Mouse (Mus musculus) right cerebral cortex, postnatal 14 days (tissue): Measurements from ENCODE around the gene Nom1.
A peak's percentile ranks its signal among the peaks of the same experiment; 100 is the strongest.
"Not testable (repeated sequence)": the region's sequence is repeated elsewhere in the genome, so short reads cannot be mapped to it uniquely, and the experiment has no call there.

Source experiments
- DNase-seq: peaks from one replicate; pipeline ENCODE4 v3.0.0; 2022

Gene Nom1

DNA sequence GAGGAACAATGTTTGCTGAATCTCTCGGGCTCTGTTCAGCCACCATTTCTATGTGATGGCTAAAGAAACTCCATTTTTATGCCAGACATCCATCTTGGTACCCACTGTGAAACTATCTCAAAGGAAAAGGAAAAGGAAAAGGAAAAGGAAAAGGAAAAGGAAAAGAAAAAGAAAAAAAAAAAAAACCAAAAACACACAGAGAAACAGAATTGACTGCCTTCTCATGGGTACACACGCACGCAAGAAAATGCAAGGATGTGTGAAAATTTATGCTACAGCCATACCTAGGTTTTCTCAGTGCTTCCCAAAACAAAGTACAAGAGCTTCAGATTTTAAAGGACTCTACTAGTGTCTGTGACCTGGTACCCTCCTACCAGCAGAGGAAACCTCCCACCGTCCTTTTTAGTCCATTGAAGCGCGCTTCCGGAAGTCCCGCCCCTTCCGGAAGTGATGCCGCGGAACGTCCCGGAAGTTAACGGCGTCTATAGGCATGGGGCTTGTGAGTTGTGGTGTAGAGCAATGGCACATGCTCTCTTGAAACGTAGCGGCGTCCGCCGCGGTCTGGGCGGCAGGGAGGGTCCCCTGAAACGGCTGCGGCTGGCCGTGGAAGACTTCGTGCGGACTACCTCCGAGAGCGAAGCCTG, at the start of gene Nom1:
Gene Nom1 (plus strand): TSS at position 437 of the 644 bp plus-strand sequence.
- DNase-seq: peak; percentile 86

- DNase-seq: no peak
Measured at GRCm38 (mm10) chr5:29387591-29387990, 46.9 kb upstream of the Nom1 start.

DNA sequence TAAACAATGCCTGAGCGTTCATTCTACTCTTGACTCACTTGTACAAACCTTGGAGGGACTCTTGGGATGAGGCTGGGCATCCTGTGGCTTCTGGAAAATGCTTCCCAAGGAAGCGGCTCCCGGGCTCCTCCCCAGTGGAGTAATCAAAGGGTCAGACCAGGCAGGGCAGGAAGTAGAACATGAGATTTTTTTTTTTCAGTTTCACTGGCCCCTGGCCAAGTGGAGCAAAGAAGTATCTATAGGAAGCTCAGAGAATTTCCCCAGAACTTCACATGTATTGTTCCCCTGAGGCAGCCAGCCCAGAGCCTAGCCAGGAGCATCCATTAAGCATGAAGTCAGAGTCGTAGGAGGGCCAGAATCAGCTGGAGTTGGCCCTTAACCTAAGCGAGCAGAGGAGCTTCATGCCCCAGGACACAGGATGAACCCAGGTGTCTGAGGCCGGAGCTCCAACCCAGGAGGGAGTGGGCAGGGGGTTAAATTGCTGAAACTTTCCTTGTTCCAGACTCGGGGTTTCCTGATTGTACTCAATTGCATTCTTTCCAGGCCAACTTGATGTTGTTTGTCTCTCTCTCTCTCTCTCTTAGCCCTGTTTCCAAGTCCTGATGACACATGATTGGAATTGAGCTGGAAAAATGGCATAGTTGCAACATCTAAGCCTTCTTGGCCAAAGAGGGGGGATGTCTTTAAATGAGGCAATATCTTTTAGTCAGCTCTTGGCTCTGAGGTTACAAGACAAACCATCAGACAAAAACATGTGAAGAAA, 46.1 kb upstream of the Nom1 start:
- no peak for DNase-seq

GRCm38 (mm10) chr5:29388944-29389765, 45.3 kb upstream of the Nom1 start:
- DNase-seq: peak; percentile 81

DNA sequence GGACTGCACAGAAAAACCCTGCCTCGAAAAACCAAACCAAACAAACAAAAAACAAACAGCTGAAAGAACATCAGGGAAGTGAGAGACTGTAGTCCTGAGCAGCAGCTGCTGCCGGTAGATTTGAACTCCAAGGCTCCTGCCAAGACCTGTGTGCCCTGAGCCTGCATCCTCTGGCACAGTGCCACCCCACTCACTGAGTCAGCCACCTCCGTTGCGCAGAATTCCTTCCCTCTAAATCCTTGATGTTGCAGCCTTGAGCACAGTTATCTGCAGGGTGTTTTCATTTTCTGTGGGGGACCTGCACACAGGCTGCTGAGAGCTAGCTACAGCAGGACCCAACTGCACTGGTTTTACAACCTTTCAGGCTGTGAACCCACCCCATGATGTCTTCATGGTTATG, 36.0 kb upstream of the Nom1 start:
- DNase-seq: no peak

DNA sequence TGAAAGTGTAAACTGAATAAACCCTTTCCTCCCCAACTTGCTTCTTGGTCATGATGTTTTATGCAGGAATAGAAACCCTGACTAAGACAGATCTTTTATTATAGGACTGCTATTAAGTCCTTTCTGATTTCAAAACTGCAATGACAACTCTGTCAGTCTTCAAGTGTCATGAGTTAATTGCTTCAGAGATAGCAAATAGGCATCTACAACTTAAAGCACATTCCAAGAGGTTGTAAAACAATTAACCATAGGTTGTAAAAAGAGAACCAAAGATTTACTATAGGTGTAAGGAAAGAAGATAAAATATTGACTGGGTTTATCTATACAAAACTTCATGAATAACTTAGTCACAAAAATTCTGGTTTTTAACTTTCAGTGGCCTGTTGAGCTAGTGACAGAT, 23.6 kb upstream of the Nom1 start:
- no peak for DNase-seq

DNA sequence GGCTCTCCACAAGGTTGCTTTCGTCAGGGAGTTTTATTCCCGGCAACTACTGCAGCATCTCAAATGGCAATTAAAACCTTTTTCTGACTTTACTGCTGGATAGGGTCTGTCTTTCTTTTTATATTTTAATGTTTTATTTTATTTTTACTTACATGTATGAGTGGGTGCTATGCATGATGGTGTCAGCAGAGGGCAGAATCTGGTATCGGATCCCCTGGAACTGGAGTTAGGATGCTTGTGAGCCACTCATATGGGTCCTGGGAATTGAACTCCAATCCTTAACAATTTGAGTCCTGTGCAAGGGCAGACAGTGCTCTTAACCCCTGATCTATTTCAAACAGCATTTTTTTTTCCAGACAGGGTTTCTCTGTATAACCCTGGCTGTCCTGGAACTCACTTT, 21.4 kb upstream of the Nom1 start:
- DNase-seq: no peak

GRCm38 (mm10) chr5:29423330-29423729, 11.1 kb upstream of the Nom1 start:
- DNase-seq: not testable (repeated sequence)

DNA sequence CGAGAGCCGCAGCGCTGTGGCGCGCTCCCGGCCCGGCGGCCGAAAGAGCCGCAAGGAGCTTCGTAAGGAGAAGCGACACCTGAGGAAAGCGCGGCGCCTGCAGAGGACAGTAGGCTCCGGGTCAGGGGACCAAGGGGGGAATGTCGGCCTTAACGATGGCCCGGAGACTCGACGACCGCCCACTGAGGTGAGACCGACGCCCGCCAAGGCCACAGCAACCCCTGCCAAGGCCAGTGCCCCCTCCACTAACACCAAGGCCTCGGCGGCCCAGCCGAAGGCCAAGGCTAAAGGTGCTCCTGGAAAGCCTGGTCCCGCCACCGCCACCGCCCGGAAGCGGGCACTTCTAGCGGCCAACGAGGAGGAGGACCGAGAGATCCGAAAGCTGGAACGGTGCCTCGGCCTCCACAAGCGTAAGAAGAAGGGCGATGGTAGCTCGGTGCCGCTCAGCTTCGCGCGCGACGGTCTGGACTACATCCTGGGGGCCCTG, 451 bp downstream of the Nom1 start:
- DNase-seq: peak; percentile 38

- DNase-seq: no peak
Measured at GRCm38 (mm10) chr5:29435491-29435890, 1.0 kb downstream of the Nom1 start.

DNA sequence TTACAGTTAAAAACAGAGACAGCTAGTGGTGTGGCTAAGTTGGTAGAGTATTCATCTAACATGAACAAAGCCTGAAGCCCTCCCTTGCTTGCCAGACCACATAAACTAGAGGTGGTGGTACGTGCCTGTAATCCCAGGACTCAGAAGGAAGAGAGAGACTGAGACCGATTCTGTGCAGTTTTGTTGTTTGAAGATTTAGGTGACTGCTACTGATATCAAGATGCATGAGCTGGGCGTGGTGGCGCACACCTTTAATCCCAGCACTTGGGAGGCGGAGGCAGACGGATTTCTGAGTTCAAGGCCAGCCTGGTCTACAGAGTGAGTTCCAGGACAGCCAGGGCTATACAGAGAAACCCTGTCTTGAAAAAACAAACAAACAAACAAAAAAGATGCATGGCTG, 2.3 kb downstream of the Nom1 start:
- not testable (repeated sequence) for DNase-seq

DNA sequence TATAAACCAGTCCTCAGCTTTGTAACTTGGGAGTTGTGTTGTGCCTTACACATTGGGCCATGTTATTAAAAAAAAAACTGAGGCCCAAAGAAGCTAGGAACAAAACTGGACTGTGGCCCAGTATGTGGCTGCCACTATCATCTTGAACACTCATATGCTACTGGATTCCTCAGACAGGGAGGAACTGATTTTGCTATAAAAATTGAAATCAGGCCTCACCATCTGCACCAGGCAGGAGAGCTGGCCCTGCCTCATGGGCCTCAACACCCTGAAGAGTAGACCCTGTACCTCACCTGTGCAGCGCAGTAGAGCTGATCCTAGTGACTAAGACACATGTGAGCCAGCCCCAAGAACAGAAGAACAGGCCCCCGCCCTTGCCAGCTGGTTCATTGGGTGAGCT, 10.8 kb downstream of the Nom1 start:
- DNase-seq: no peak

GRCm38 (mm10) chr5:29452352-29452751, 17.9 kb downstream of the Nom1 start:
- no peak for DNase-seq

- DNase-seq: no peak
Measured at GRCm38 (mm10) chr5:29456895-29457656, 22.6 kb downstream of the Nom1 start.

DNA sequence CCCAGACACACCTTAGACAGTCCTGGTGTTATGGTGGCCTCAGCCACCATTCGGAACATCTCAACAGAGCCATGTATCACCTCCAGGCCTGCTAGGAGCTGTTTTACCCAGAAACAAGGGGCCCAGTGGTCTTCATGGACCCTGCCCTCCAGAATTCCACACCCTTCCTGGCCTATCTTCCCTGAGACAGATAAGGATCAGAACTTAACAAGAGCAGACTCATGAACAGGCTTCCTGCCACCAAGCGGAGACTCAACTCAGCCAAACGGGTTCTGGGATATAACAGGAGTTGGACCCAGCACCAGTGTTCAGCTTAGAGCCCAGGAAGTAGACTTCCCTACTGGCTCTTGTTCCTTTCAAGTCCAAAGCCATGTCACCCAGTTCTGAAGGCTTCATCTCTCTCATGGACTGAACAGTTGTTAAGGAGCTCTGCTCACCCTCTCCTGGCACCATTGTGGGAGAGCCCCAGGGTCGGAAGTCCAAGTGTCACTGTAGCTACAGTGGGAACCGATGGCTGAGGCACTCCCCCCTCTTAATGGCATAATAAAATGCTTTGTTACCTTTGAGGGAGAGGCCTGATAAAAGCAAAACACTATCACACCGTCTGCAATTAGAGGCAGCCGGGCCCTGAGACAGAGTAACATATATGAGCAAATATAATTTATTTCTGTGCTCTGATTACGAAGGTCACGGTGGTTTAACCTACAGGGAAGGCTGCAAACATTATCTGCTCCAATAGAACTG, 28.7 kb downstream of the Nom1 start:
- no peak for DNase-seq

- DNase-seq: no peak
Measured at GRCm38 (mm10) chr5:29467489-29468350, 33.3 kb downstream of the Nom1 start.

DNA sequence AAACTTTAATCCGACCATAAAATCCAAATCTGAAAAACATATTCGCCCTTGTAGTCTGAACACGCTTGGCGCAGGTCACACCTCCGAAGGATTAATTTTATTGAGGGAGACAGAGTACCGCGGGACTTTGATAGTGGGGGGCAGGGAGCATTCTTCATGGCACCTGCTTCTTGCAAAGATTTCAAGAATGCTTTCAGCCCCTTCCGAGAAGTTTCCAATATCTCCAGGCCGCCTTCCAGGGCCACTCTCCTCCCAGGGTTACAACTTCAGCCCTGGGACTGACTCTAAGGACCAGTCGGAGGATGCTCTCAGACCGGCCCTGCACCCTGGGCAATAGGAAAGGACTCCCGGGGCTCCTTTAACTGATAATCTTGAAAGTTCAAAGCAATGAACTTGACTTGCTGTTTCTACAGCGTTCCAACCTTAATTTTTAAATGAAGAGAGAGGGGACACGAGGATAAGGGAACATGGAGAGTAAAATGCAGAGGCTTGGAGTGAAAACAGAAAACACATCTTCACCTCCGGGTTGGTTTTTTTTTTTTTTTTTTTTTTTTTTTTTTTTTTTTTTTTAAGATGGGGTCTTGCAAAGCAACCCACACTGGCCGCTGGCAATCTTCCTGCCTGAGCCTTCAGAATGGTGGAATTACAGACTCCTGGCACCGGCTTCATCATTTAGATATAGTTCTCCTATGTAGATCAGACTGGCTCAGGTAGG, 34.0 kb downstream of the Nom1 start:
- DNase-seq: no peak

DNA sequence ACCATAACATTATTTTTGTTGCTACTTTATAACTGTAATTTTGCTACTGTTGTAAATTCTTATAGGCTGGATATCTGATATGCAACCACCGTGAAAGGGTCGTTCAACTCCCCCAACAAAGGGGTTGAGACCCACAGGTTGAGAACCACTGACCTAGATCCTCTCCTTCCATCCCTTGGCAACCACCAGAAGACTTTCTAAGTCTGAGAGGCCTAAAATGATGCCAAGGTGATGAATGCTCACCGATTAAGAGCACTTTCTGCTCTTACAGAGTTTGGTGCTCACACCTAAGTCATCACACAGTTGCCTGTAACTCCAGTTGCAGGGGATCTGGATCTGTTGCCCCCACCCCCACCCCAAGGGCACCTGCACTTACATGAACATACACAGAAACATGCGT, 35.0 kb downstream of the Nom1 start:
- DNase-seq: no peak

GRCm38 (mm10) chr5:29470271-29470670, 35.8 kb downstream of the Nom1 start:
- DNase-seq: no peak

DNA sequence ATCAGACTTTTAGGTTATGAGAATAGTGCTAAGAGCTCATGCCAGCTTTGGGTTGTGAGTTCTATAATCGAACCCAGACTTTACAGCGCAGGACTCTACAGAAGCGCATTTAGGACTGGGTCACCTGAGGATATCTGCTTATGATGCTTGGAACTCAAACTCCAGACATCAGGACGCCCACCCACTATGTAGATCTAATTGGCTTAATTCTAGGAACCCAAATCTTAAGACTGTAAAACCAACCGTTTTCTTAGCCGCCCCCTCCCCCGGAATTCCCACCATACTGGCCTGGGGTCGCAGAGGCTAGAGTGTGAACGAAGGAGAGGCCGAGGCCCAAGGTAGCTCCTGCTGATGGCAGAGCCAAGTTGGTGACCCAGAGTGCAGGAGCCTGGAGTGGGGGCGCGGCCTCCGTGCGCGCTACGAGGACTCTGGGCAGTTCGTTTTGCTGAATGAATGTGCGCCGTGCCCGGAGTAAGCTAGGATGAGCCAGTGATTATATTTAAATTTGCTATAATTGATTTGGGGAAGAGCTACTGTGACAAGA, 36.5 kb downstream of the Nom1 start:
- no peak for DNase-seq
